Mouse (Mus musculus): ENCODE data around the gene Nppc. TPM values are rescaled to one million over a fixed set of nuclear protein-coding genes. Genes with fewer than 3 reads are reported as not detected.
A peak's percentile ranks its signal among the peaks of the same experiment; 100 is the strongest.

Nppc gene
- total and polyA plus RNA-seq, 2 experiments from 2014 or later = 1.5 TPM; not detected in 1

DNA sequence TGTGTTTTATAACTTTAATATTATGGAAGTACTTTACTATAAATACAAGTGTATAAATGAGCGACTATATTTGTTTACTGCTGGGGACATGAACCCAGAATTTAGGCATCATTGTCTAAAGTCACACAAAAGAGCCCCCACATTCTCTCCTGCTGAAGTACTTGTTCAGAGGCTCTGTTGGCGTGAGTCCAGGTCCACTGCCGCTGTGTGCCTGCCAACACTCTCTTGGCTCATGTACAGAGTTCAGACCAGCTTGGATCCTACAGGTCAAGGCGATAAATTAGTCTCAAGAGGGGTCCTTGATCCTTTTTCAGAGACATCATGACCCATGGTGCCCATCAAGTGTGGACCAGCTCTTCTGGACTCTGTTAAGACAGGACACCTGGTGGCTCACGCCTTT lies 13.3 kb downstream of the Nppc start:
- Histone ChIP-seq H3K27ac (ENCODE audit: low read depth) (no peak overlapping the region), H3K36me3 (replicated peaks; ENCODE audit: control insufficient read depth, insufficient read depth, low read length) (no peaks in the 10 kb centered on the region), H3K4me3 (ENCODE audit: low read depth, low read length) (no peak overlapping the region), H3K4me1 (ENCODE audit: control insufficient read depth, insufficient read depth) (no peaks in the 10 kb centered on the region), H3K27me3 (ENCODE audit: control insufficient read depth, insufficient read depth, low read length) (peaks cover 4% of the 10 kb centered on the region; the same call in 1 of the 2 replicates), H3K9ac (replicated peaks; ENCODE audit: low read depth, low read length) (no peak overlapping the region), H3K9me3 (replicated peaks; ENCODE audit: control insufficient read depth, low read length) (no peaks in the 10 kb centered on the region), H3K4me2 (ENCODE audit: low read depth, low read length) (no peak overlapping the region)
- DNase-seq (ENCODE audit: low spot score) = no peak
- TF ChIP-seq EP300 (IDR thresholded peaks at IDR 0.05; ENCODE audit: low read depth) (no peak), CTCF (IDR thresholded peaks at IDR 0.05; ENCODE audit: low read depth) (no peak)
- no peak for ATAC-seq (ENCODE audit: insufficient read depth, low read depth)
- 48% methylated on average over 5 of the region's 5 CpGs for WGBS

- TF ChIP-seq EP300 (IDR thresholded peaks at IDR 0.05; ENCODE audit: low read depth) (no peak), CTCF (IDR thresholded peaks at IDR 0.05; ENCODE audit: low read depth) (no peak)
- Histone ChIP-seq H3K36me3 (replicated peaks; ENCODE audit: control insufficient read depth, insufficient read depth, low read length) (no peaks in the 10 kb centered on the region), H3K9me3 (replicated peaks; ENCODE audit: control insufficient read depth, low read length) (no peaks in the 10 kb centered on the region), H3K9ac (replicated peaks; ENCODE audit: low read depth, low read length) (no peak overlapping the region), H3K4me3 (ENCODE audit: low read depth, low read length) (no peak overlapping the region), H3K4me2 (ENCODE audit: low read depth, low read length) (no peak overlapping the region), H3K4me1 (ENCODE audit: control insufficient read depth, insufficient read depth) (no peaks in the 10 kb centered on the region), H3K27ac (ENCODE audit: low read depth) (no peak overlapping the region), H3K27me3 (ENCODE audit: control insufficient read depth, insufficient read depth, low read length) (no peaks in the 10 kb centered on the region)
- 58% methylated on average over 4 of the region's 4 CpGs for WGBS
- DNase-seq (ENCODE audit: low spot score) (no peak), ATAC-seq (ENCODE audit: insufficient read depth, low read depth) (no peak)
Measured at GRCm38 (mm10) chr1:86652675-86653074, 17.7 kb downstream of the Nppc start.

- Histone ChIP-seq H3K27me3 (ENCODE audit: control insufficient read depth, insufficient read depth, low read length) (no peaks in the 10 kb centered on the region), H3K9ac (replicated peaks; ENCODE audit: low read depth, low read length) (no peak overlapping the region), H3K4me3 (ENCODE audit: low read depth, low read length) (no peak overlapping the region), H3K36me3 (replicated peaks; ENCODE audit: control insufficient read depth, insufficient read depth, low read length) (no peaks in the 10 kb centered on the region), H3K4me2 (ENCODE audit: low read depth, low read length) (no peak overlapping the region), H3K9me3 (replicated peaks; ENCODE audit: control insufficient read depth, low read length) (no peaks in the 10 kb centered on the region), H3K4me1 (ENCODE audit: control insufficient read depth, insufficient read depth) (no peaks in the 10 kb centered on the region), H3K27ac (ENCODE audit: low read depth) (no peak overlapping the region)
- DNase-seq (ENCODE audit: low spot score) (peak; percentile 16), ATAC-seq (ENCODE audit: insufficient read depth, low read depth) (no peak)
- TF ChIP-seq EP300 (IDR thresholded peaks at IDR 0.05; ENCODE audit: low read depth) (no peak), CTCF (IDR thresholded peaks at IDR 0.05; ENCODE audit: low read depth) (peak; percentile 80)
- WGBS = 21% methylated on average over 6 of the region's 6 CpGs
Measured at GRCm38 (mm10) chr1:86650272-86650671, 20.1 kb downstream of the Nppc start.

DNA sequence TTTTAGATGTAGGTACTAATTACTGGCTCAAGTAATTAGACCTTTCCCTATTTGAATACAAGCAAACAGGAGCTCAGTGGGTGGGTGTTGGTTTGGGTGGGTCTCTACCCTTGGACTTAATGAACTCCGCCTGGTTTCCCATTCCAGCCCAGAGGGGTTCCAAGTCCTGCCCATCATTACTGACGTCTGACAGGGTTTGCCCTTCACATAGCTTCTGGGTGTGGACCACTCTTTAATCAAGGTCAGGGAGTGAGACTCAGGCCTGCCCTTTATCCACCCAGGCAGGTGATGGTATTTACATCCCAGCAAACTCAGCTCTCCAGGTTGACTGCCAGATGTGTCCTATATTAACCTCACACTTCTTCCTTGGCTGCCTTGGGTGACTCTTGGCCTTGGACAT lies 22.9 kb downstream of the Nppc start:
- no peak for DNase-seq (ENCODE audit: low spot score)

GRCm38 (mm10) chr1:86643101-86643809 lies 27.1 kb downstream of the Nppc start:
- TF ChIP-seq EP300 (IDR thresholded peaks at IDR 0.05; ENCODE audit: low read depth) (no peak), CTCF (IDR thresholded peaks at IDR 0.05; ENCODE audit: low read depth) (no peak)
- H3K4me2 ChIP-seq (ENCODE audit: low read depth, low read length) = no peak overlapping the region
- no peaks in the 10 kb centered on the region for H3K9me3 ChIP-seq (replicated peaks; ENCODE audit: control insufficient read depth, low read length)
- DNase-seq (ENCODE audit: low spot score) (no peak), ATAC-seq (ENCODE audit: insufficient read depth, low read depth) (no peak)
- no peak overlapping the region for H3K9ac ChIP-seq (replicated peaks; ENCODE audit: low read depth, low read length)
- no peaks in the 10 kb centered on the region for H3K36me3 ChIP-seq (replicated peaks; ENCODE audit: control insufficient read depth, insufficient read depth, low read length)
- no peaks in the 10 kb centered on the region for H3K27me3 ChIP-seq (ENCODE audit: control insufficient read depth, insufficient read depth, low read length)
- 63% methylated on average over 13 of the region's 13 CpGs for WGBS
- no peaks in the 10 kb centered on the region for H3K4me1 ChIP-seq (ENCODE audit: control insufficient read depth, insufficient read depth)
- no peak overlapping the region for H3K27ac ChIP-seq (ENCODE audit: low read depth)
- H3K4me3 ChIP-seq (ENCODE audit: low read depth, low read length) = no peak overlapping the region

More for the DNA sequence above, 22.9 kb downstream of the Nppc start:
- no peak overlapping the region for H3K4me2 ChIP-seq (ENCODE audit: low read depth, low read length)
- no peak overlapping the region for H3K27ac ChIP-seq (ENCODE audit: low read depth)
- H3K4me1 ChIP-seq (ENCODE audit: control insufficient read depth, insufficient read depth) = no peaks in the 10 kb centered on the region
- H3K36me3 ChIP-seq (replicated peaks; ENCODE audit: control insufficient read depth, insufficient read depth, low read length) = no peaks in the 10 kb centered on the region
- no peak for ATAC-seq (ENCODE audit: insufficient read depth, low read depth)
- no peak overlapping the region for H3K9ac ChIP-seq (replicated peaks; ENCODE audit: low read depth, low read length)
- no peaks in the 10 kb centered on the region for H3K27me3 ChIP-seq (ENCODE audit: control insufficient read depth, insufficient read depth, low read length)
- H3K4me3 ChIP-seq (ENCODE audit: low read depth, low read length) = no peak overlapping the region
- no peaks in the 10 kb centered on the region for H3K9me3 ChIP-seq (replicated peaks; ENCODE audit: control insufficient read depth, low read length)
- 51% methylated on average over 2 of the region's 2 CpGs for WGBS
- no peak for TF ChIP-seq CTCF (IDR thresholded peaks at IDR 0.05; ENCODE audit: low read depth)
- no peak for TF ChIP-seq EP300 (IDR thresholded peaks at IDR 0.05; ENCODE audit: low read depth)
